Mouse (Mus musculus) kidney, embryonic 14.5 days (tissue): ENCODE results near the gene Nedd8. TPM values are rescaled to one million over a fixed set of nuclear protein-coding genes. Genes with fewer than 3 reads are reported as not detected.

Source experiments
- ATAC-seq: fragments of 200-750 bp; cut with Nextera tagmentation; 2 replicates; pipeline ENCODE4 v1.8.0; 2017; ENCODE audit warnings: moderate number of reproducible peaks, mild to moderate bottlenecking, moderate TSS enrichment, moderate library complexity; ENCODE audit not compliant: low FRiP score, low TSS enrichment
- H3K27ac ChIP-seq: fragments of 300-500 bp; sonication (generic); 2 replicates; pipeline ENCODE4 v1.5.1; 2014; ENCODE audit warnings: low read depth, mild to moderate bottlenecking, low read length, moderate library complexity, mixed read lengths
- H3K27me3 ChIP-seq: fragments of 300-500 bp; sonication (generic); 2 replicates; pipeline ENCODE4 v1.6.1; 2014; ENCODE audit warnings: mild to moderate bottlenecking, low read length; ENCODE audit not compliant: control insufficient read depth, insufficient read depth
- H3K36me3 ChIP-seq: fragments of 300-500 bp; sonication (generic); 2 replicates; pipeline ENCODE4 v1.6.1; 2014; ENCODE audit warnings: low read length, mixed read lengths; ENCODE audit not compliant: control insufficient read depth, insufficient read depth
- H3K4me1 ChIP-seq: fragments of 300-500 bp; sonication (generic); 2 replicates; pipeline ENCODE4 v1.6.1; 2014; ENCODE audit warnings: low read length, mixed read lengths; ENCODE audit not compliant: control insufficient read depth, insufficient read depth
- H3K4me2 ChIP-seq: fragments of 300-500 bp; sonication (generic); replicated peaks from 2 replicates; pipeline ENCODE4 v1.6.1; 2014; ENCODE audit warnings: low read depth, mild to moderate bottlenecking, low read length
- H3K4me3 ChIP-seq: fragments of 300-500 bp; sonication (generic); 2 replicates; pipeline ENCODE4 v1.5.1; 2014; ENCODE audit warnings: mild to moderate bottlenecking, low read length
- H3K9ac ChIP-seq: fragments of 300-500 bp; sonication (generic); 2 replicates; pipeline ENCODE4 v1.6.1; 2014; ENCODE audit warnings: low read depth, mild to moderate bottlenecking, low read length, moderate library complexity
- H3K9me3 ChIP-seq: fragments of 300-500 bp; sonication (generic); 2 replicates; pipeline ENCODE4 v1.6.1; 2016; ENCODE audit warnings: low read length; ENCODE audit not compliant: control insufficient read depth
- WGBS: fragments of 180-500 bp; shearing (Covaris S2); extraction: QIAGEN DNeasy Blood & Tissue Kit; methylation state at CpG from one replicate; pipeline ENCODE4 v1.1.7; 2014; 5-methylcytosine and 5-hydroxymethylcytosine counted together
- polyA plus RNA-seq: library from polyadenylated mRNA; unstranded; fragments of >200 nt; fragmentation: Nextera tagmentation; extraction: Ambion mirVana; gene quantifications from 2 replicates; pipeline ENCODE4 v1.2.1, GENCODE M21; 2014

Gene Nedd8
- polyA plus RNA-seq, 1 experiment from 2014 or later = 586 TPM

DNA sequence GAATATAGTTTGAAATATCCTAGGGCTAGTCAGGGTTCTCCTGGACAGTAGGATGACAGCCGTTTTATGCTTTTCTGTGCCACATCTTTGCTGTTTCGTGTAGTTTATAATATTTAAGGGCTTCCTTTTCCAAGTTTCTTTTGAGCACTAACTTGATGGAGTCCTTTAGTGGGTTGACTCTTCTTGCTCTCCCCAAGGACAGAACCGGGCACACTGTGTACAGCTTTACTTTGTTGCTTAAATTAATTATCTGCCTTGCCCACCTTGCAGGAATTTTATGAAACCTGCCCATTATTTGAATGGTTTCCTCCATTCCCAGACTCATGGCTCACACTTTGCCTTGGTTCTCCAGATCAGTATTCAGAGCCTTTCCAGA, 10.2 kb upstream of the Nedd8 start:
- Histone ChIP-seq H3K9me3 (no peaks in the 10 kb centered on the region), H3K36me3 (peaks cover 35% of the 10 kb centered on the region), H3K27me3 (no peaks in the 10 kb centered on the region), H3K4me1 (0 out of 2 replicates have a peak, but pooled peaks cover 8% of the 10 kb centered on the region), H3K27ac (no peak overlapping the region), H3K4me3 (peak overlapping the region; percentile 82), H3K4me2 (peak overlapping the region; percentile 77), H3K9ac (peak overlapping the region; percentile 72)
- no peak; the same call in 1 of the 2 replicates for ATAC-seq
- WGBS = 16% methylated on average over 3 of the region's 3 CpGs

DNA sequence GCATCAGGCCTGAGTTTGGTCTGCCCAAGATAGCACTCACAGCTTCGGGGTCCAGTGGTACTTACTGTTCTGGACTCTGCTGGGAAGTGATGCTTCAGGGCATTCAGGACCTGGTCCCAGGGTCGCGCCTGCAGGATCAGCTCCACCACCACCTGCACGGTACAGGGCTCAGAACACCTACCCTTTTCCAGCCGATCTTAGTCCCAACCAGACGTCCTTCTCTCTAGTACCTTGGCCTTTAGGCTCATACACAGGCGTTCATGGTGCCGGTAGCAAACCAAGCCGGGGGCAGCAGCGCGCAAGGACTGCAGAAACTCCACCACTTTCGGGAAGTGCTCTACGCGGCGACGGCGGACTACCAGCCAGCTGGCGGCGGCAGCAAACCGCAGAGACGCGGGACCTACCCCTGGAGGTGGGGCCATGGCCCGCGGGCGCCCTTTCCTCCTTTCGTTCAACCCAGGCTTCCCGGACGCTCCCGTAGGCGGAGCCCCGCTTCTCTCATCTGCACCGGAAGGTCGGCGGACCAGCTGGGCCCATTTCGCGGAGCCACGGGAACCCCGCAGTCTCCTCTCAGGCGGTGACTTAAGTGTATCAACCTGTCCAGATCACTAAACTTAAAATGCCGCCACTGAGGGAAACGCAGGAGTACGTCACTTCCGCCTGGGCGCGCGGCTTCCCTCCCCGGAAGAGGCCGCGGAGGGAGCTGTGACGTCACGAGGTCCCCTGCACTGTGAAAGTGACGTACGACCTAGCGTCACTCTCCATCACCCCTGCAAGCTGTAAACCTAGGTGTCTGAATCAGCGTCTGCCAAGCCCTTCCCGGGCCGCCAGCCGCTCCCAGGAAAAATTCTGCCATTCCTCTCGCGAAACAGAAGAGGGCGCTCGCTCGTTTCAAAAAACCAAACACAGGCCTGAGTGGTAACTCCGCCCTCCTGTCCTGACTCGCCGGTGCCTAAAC, 9.5 kb upstream of the Nedd8 start, which contains the start of gene Tinf2:
TSS of gene Tinf2 (minus strand) at position 661 of the 958 bp plus-strand sequence.
- Histone ChIP-seq H3K9me3 (no peaks in the 10 kb centered on the region), H3K4me1 (0 out of 2 replicates have a peak, but pooled peaks cover 8% of the 10 kb centered on the region), H3K27me3 (no peaks in the 10 kb centered on the region), H3K27ac (peak within 1 kb of the TSS; percentile 90; the same call in 1 of the 2 replicates), H3K4me3 (peak within 1 kb of the TSS; percentile 82), H3K36me3 (peaks cover 42% of the 10 kb centered on the region), H3K9ac (peak within 1 kb of the TSS; percentile 72), H3K4me2 (peak within 1 kb of the TSS; percentile 77)
- ATAC-seq = peak; percentile 97
- whole genome bisulfite sequencing = under 1% methylated on average over 66 of the region's 66 CpGs

- ATAC-seq = no peak
- H3K4me2 ChIP-seq = no peak overlapping the region
- no peak overlapping the region for H3K27ac ChIP-seq
- H3K36me3 ChIP-seq = peaks cover 55% of the 10 kb centered on the region
- H3K4me3 ChIP-seq = no peak overlapping the region
- H3K4me1 ChIP-seq = 0 out of 2 replicates have a peak, but pooled peaks cover 8% of the 10 kb centered on the region
- 86% methylated on average over 4 of the region's 4 CpGs for WGBS
- H3K27me3 ChIP-seq = no peaks in the 10 kb centered on the region
- H3K9ac ChIP-seq = no peak overlapping the region
- H3K9me3 ChIP-seq = no peaks in the 10 kb centered on the region
Observed at GRCm38 (mm10) chr14:55677615-55678014, 5.7 kb upstream of the Nedd8 start.

GRCm38 (mm10) chr14:55672741-55673060, 777 bp upstream of the Nedd8 start:
- Histone ChIP-seq H3K4me3 (peak overlapping the region; percentile 89), H3K9me3 (no peaks in the 10 kb centered on the region), H3K9ac (peak overlapping the region; percentile 89; the same call in 1 of the 2 replicates), H3K36me3 (peaks cover 30% of the 10 kb centered on the region), H3K4me1 (peaks cover 12% of the 10 kb centered on the region), H3K27me3 (no peaks in the 10 kb centered on the region), H3K27ac (peak overlapping the region; percentile 90; the same call in 1 of the 2 replicates), H3K4me2 (peak overlapping the region; percentile 94)
- no peak for ATAC-seq
- WGBS = 73% methylated on average over 7 of the region's 7 CpGs

DNA sequence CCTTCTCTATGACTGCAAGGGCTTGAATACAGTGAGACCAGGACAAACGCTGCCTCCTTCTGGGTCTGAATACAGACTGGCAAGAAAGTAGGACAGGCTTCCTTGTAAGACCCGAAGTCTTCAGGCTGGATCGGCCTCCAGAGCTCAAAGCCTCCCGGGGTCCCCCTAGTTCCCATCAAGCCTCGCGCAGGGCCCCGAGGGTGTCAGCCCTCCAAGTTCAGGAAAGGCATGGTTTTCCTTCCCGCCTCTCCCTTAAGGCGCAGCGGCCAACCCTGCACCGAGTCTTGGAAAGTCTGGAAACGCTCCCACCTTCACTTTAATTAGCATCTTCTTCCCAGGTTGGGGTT, 465 bp downstream of the Nedd8 start:
- Histone ChIP-seq H3K27me3 (no peaks in the 10 kb centered on the region), H3K27ac (peak overlapping the region; percentile 90)
- ATAC-seq = peak; percentile 24; the same call in 1 of the 2 replicates

GRCm38 (mm10) chr14:55660636-55661035, 11.3 kb downstream of the Nedd8 start:
- WGBS = 53% methylated on average over 2 of the region's 2 CpGs
- peaks cover 28% of the 10 kb centered on the region; the same call in 1 of the 2 replicates for H3K36me3 ChIP-seq
- peak overlapping the region; percentile 75; the same call in 1 of the 2 replicates for H3K4me3 ChIP-seq
- no peaks in the 10 kb centered on the region for H3K27me3 ChIP-seq
- H3K27ac ChIP-seq = no peak overlapping the region; the same call in 1 of the 2 replicates
- peak overlapping the region; percentile 59; the same call in 1 of the 2 replicates for H3K4me2 ChIP-seq
- no peaks in the 10 kb centered on the region for H3K9me3 ChIP-seq
- H3K4me1 ChIP-seq = peaks cover 5% of the 10 kb centered on the region; the same call in 1 of the 2 replicates
- ATAC-seq = peak; percentile 38
- H3K9ac ChIP-seq = no peak overlapping the region

More for the DNA sequence above, 465 bp downstream of the Nedd8 start:
- H3K36me3 ChIP-seq = peaks cover 23% of the 10 kb centered on the region
- H3K4me3 ChIP-seq = peak overlapping the region; percentile 89
- H3K4me1 ChIP-seq = peaks cover 12% of the 10 kb centered on the region
- no peaks in the 10 kb centered on the region for H3K9me3 ChIP-seq
- WGBS = 1% methylated on average over 12 of the region's 12 CpGs
- peak overlapping the region; percentile 89 for H3K9ac ChIP-seq
- peak overlapping the region; percentile 94 for H3K4me2 ChIP-seq

- Histone ChIP-seq H3K27me3 (no peaks in the 10 kb centered on the region), H3K27ac (peak within 1 kb of the TSS; percentile 39; the same call in 1 of the 2 replicates), H3K4me3 (peak within 1 kb of the TSS; percentile 75), H3K36me3 (peaks cover 28% of the 10 kb centered on the region; the same call in 1 of the 2 replicates), H3K9me3 (no peaks in the 10 kb centered on the region), H3K4me1 (peaks cover 5% of the 10 kb centered on the region; the same call in 1 of the 2 replicates), H3K9ac (peak within 1 kb of the TSS; percentile 76), H3K4me2 (peak within 1 kb of the TSS; percentile 59)
- WGBS = under 1% methylated on average over 39 of the region's 39 CpGs
- peak; percentile 93 for ATAC-seq
Observed at GRCm38 (mm10) chr14:55659960-55660573, 11.9 kb downstream of the Nedd8 start, which contains the start of gene Mdp1. Gene Mdp1, minus strand, starts transcription at chr14:55660508.

DNA sequence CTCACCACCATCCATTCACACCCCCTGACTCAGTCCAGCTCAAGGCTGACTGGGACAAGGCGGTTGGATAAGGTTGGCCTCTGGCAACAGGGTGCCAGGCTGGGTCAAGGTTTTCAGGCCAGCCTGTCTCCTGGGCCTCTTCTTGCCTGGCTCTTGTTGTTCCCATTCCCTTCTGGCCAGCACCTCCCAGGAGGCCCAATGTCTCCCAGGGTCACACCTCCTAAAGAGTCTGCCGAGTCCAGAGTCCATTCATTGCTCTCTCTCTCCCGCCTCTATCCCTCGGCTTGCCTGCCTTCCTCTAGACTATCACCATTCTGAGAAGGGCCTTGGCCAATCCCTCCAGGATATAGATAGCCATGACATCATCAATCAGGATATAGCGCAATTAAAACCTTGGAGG, 13.9 kb downstream of the Nedd8 start:
- Histone ChIP-seq H3K4me1 (peaks cover 5% of the 10 kb centered on the region; the same call in 1 of the 2 replicates), H3K9me3 (no peaks in the 10 kb centered on the region), H3K4me2 (no peak overlapping the region), H3K27me3 (no peaks in the 10 kb centered on the region), H3K27ac (no peak overlapping the region), H3K36me3 (peaks cover 19% of the 10 kb centered on the region; the same call in 1 of the 2 replicates), H3K9ac (no peak overlapping the region), H3K4me3 (no peak overlapping the region)
- 90% methylated on average over 5 of the region's 5 CpGs for WGBS
- no peak for ATAC-seq
